Mouse (Mus musculus): Measurements from ENCODE around the gene Asb16.

- TF ChIP-seq CTCF (IDR thresholded peaks at IDR 0.05; ENCODE audit: control insufficient read depth, insufficient read depth, insufficient read length) = no peak
- TF ChIP-seq CEBPB (IDR thresholded peaks at IDR 0.05; ENCODE audit: low read depth) = peak; percentile 14
- no peak for TF ChIP-seq USF1 (IDR thresholded peaks at IDR 0.05; ENCODE audit: low read depth)
- TF ChIP-seq MYOG (IDR thresholded peaks at IDR 0.05; ENCODE audit: control insufficient read depth, extremely low read depth, insufficient read length) = no peak
- no peak for TF ChIP-seq FOSL1 (IDR thresholded peaks at IDR 0.05; ENCODE audit: insufficient read depth, low read length, poor library complexity, severe bottlenecking)
These were observed 16.1 kb downstream of the Asb16 start, which contains the start of gene Tmub2 for GRCm38 (mm10) chr11:102284501-102285094.
